Mouse (Mus musculus) ovary, postnatal 36 days (tissue): Measurements from ENCODE around the gene Tmem128.

ENCODE experiments used
- DNase-seq: peaks from one replicate; pipeline ENCODE4 v3.0.0; 2022; ENCODE audit warnings: low spot score, mixed read lengths

Tmem128 gene

DNA sequence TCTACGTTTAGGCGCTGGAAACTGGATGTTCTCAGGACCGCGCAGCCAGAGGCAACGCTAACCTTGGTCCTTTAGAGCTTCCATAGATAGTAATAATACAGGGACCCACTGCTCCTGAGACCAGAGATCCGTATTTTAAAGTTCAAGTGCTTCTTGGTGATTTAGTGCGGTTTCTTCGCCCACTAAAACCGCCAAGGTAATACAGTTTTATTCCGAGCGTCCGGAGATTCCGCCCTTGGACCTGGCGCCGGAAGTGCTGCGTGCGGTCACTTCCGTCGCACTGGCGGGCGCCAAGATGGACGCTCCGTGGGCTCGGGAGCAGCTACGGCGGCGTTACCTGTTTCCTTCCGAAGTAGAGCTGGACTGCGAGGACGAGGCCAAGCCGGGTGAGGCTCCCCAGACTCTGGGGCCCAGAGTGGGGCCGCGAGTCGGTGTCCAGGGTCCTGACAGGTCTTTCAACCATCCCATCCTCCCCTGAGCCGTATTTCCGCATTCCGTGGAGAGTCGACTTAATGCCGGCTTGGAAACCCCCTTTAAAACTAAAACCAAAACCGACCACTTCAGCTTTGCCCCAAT is at the start of gene Tmem128:
Gene Tmem128, plus strand, starts transcription at position 79 of the 576 bp plus-strand sequence.
- DNase-seq: peak; percentile 61

DNA sequence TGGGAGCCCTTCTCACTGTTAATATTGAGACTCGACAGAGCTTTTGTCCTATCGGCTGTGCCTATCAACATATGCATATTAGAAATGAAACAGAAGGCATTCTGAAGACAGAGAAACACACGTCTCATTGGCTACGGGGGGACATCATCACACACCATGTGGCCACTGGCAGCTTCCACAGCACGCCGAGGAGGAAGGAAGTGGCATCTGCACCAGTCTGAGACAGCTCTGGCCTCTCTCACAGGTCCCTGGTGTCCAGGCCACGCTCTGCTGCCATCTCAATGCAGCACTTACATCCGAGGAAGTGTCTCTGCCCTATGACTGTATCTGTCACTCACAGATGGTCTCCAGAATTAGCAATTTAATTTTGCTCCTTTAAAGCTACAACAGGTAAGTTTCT is 48.3 kb upstream of the Tmem128 start:
- no peak for DNase-seq

DNA sequence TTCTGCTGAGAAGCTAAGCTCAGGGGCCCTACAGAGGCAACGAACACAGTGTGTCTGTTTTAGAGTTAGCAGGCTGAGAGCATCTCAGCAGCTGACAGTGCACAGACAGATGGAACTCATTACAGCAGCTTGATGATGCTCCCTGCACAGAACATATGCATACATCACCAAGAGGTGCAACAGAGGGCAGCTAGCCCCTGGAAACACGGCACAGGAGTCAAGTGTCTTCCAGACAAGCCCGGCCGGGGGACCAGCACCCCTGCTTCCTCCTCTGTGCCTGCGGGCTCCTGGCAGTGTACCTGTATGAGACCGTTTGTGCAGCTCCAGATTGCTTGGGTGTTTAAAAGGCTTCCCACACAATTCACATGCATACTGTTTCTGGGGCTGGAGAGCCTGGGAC is 47.0 kb upstream of the Tmem128 start:
- no peak for DNase-seq

- DNase-seq: no peak
Observed at GRCm38 (mm10) chr5:38219771-38220307, 40.1 kb upstream of the Tmem128 start.

DNA sequence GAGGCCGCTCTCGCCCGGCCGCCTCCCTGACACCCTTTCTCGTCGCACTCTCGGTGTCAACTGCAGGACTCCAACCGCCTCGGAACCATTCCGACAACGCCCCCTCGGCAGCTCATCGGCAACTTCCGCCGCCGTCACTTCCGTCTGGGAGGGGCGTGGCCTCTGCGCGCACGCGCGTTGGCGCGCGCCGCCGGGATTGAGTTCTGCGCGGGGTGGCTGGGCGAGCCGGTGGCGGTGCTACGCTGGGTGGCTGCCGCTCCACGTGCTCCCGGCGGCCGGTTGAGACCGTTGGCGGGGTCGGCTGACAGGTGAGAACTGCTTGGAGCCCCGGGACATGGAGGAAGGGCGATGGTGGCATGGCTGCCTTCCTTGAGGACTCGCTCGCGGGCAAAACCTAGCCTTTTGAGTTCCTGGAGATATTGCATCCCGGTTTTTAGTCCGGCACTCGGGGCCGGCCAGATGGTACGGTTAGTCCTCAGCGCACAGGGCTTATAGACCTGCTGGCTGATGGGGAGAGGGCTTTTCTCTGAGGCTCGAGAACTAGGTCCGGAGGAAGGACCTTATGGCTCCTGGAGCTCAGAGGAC is 39.6 kb upstream of the Tmem128 start, which contains the start of the genes Zbtb49 and Lyar:
Gene Zbtb49, minus strand, starts transcription at position 130 of the 585 bp plus-strand sequence.
Gene Lyar, plus strand, starts transcription at position 143 of the 585 bp plus-strand sequence.
- DNase-seq: peak; percentile 95

DNA sequence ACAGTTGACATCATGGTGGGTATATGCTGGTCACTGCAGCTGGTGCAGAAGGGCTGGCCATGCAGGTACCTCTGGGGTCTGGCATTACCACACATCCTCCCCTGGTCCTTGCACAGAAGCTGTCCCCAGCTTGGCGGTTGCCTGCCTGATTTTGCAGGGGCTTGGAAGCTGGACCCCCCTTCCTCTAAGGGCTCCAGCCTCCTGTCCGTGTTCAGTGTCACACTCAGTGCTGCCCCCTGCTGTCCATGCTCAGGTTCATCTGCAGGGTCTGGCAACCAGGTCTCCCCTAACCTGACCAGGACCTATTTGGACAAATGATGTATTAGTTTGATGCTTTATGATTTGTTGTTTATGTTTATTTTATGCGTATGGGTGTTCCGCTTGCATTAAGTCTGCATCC is 24.6 kb upstream of the Tmem128 start:
- DNase-seq: peak; percentile 46

GRCm38 (mm10) chr5:38236627-38237026 is 23.4 kb upstream of the Tmem128 start:
- DNase-seq: no peak

GRCm38 (mm10) chr5:38240727-38241472 is 19.1 kb upstream of the Tmem128 start:
- no peak for DNase-seq

- no peak for DNase-seq
Observed at GRCm38 (mm10) chr5:38241473-38241834, 18.5 kb upstream of the Tmem128 start.

DNA sequence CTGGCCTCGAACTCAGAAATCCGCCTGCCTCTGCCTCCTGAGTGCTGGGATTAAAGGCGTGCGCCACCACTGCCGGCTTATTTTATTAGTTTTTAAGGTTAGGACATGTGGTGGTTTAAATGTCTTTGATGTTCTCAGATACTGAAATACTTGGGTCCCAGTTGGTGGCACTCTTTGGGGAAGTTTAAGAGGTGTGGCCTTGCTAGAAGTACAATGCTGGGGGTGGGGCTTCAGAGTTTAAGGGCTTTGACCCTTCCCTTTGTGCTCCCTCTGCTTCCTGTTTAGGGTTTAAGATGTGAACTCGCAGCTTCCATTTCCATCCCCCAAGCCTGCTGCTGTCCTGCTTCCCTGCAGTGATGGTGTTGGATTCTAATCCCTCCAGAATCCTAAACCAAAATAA is 18.0 kb upstream of the Tmem128 start:
- DNase-seq: no peak

- DNase-seq: no peak
Observed at GRCm38 (mm10) chr5:38255195-38255594, 4.8 kb upstream of the Tmem128 start.

DNA sequence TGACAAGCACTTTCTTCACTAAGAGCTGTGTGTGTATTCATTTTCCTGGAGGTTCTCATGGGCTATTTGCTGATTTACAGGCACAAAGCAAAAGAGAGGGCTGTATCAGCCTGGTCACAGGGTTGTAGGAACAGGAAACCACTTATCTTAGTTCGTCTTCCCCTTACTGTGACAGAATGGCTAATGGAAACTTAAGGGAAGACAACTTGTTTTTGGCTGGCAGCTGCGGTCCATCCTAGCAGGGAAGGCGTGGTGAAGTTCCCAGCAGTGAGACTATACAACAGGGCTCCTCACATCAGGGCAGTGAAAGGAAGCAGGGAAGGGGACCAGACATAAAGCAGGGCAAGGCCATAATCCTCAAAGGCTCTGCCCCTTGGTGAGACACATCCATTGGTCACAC is 4.3 kb upstream of the Tmem128 start:
- DNase-seq: no peak

GRCm38 (mm10) chr5:38256551-38256950 is 3.4 kb upstream of the Tmem128 start:
- DNase-seq: no peak

DNA sequence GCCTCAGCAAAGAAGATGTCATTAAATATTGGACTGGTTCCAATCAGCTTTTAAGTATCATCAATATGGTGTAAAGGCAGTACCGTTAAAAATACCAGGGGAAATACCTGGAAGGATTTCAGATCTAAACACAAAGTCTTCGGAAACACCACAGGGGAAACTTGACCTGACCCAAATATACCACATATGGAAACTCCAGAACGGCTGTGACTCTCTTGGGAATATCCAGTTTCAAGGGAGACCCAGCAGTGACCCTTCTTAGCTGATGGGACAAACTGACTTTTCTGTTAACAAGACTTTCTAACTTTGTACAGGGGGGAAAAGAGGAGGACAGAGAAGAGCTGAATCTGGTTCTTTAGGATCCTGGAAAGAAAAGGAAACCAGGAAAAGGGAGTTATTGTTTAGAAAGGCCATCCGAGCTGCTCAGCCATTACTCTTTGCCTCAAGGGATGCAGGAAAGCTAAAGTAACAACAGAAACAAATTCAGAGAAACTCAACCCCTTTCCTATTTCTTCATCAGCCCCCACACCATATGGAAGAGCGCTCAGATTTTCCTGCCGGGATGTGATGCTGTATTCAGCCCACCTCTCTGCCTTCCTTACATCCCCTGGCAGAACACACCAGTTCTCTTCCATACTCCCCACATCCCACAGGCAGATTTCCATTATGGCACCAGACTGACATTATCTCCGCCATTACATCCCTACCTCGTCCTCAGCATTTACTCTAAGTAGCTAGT is 1.8 kb upstream of the Tmem128 start:
- DNase-seq: no peak

DNA sequence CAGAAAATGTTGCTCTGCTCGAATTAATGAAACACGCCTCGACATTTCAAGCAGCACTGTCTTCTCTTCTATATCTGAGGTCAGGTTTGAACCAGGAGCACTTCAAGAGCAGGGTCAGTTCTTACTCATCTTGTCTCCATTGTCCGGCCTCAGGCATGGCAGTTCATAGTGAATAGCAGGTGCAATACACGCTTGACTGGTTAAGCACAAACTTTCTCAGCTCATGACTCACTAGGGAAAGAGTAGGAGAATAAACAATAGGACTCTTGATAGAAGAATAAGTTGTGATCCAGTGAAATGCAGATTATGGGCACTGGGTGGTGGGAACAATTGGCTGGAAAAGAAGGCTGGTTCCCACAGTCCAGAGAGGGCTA is 1.2 kb upstream of the Tmem128 start:
- no peak for DNase-seq

DNA sequence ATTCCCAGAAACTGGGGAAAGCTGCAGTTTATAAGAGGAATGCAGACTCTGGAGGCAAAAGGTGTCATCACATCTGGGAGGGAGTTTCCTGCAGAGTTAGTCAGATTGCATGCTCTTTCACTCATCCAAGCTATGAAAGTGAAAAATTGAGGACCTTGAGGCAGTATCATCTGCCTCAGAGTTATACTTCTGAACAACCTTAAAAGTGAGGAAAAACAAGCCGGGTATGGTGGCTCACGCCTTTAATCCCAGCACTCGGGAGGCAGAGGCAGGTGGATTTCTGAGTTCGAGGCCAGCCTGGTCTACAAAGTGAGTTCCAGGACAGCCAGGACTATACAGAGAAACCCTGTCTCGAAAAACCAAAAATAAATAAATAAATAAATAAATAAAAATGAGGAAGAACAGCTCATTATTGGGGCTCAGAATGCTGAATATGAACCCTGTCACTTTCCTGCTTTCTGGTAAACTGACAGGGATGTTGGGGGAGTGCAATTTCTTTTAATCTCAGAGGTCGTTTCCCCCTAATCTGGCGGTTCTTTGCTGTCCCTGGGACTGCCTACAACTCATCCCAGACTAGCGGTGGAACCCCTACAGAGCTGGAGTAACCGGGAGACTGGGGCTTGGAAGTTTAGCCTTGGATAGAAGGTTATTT is 404 bp upstream of the Tmem128 start:
- DNase-seq: no peak

DNA sequence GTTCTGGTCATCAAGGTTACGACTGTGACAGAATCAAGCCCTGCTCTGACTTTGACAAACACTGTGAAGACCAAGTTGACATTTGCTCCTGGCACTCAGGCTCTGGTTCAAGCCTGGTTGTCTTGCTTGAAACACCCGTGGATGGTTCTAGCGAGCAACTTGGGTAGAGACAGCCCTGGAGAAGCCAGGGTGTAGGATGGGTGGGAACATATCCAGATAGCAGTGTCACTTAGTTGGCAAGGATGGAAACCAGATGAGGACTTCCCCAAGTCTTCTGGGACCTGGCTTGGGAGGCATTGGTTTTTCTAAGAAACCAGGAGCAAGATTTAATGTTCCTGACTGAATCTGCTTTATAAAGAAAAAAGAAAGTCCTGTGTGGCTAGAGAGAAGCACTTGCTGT is 11.0 kb downstream of the Tmem128 start:
- DNase-seq: no peak

GRCm38 (mm10) chr5:38273831-38274230 is 13.8 kb downstream of the Tmem128 start:
- DNase-seq: no peak

DNA sequence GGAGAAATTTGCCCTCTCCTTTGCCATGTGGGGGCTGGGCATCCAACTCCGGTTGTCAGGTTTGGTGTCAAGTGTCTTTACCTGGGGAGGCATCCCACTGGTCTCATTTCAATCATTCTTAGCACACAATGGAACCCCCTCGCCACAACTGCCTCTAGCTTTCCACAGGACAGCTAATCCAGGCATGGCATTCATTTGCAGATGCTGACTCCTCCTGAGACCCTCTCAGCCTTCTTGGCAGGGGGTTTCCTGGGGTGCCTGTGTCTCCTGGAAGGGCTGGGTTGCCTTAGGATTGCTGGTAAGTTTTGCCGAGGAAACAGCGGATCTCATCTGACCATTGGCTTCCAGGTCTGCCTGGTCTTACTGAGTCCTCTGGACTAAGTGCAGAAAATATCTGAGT is 15.8 kb downstream of the Tmem128 start, which contains the start of gene Otop1:
Gene Otop1, plus strand, starts transcription at position 202 of the 400 bp plus-strand sequence.
- no peak for DNase-seq

GRCm38 (mm10) chr5:38276451-38276850 is 16.5 kb downstream of the Tmem128 start:
- no peak for DNase-seq

DNA sequence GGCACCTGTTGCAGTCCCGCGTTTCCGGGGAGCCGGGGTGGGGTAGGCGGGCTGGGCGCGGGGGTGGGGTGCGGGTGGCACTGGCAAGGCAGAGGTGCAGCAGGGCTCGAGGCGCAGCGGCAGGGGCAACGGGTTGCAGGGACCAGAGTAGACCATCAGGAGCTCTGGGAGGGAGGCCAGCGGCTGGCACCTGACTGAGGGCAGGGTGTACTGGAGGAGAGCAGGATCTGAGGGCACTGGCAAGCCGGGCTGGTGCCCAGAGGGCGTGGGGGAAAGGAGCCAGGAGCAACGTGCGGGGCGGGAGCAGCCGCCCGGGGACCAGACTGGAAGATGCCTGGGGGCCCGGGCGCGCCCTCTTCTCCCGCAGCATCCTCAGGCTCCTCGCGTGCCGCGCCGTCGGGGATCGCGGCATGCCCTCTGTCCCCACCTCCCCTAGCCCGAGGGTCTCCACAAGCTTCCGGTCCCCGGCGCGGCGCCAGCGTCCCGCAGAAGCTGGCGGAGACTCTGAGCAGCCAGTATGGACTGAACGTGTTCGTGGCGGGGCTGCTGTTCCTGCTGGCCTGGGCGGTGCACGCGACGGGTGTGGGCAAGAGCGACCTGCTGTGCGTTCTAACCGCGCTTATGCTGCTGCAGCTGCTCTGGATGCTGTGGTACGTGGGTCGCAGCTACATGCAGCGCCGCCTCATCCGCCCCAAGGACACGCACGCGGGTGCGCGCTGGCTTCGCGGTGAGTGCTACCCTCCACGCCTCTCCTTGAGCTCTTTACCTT is 17.3 kb downstream of the Tmem128 start:
- no peak for DNase-seq
